Mouse (Mus musculus): ENCODE data around the gene Tspan5. TPM values are rescaled to one million over a fixed set of nuclear protein-coding genes. Genes with fewer than 3 reads are reported as not detected.

The Tspan5 gene
- 11.6 and 11.7 TPM in 2 replicates for polyA plus RNA-seq (2015; fragmentation: Nextera tagmentation; extraction: Ambion mirVana)

DNA sequence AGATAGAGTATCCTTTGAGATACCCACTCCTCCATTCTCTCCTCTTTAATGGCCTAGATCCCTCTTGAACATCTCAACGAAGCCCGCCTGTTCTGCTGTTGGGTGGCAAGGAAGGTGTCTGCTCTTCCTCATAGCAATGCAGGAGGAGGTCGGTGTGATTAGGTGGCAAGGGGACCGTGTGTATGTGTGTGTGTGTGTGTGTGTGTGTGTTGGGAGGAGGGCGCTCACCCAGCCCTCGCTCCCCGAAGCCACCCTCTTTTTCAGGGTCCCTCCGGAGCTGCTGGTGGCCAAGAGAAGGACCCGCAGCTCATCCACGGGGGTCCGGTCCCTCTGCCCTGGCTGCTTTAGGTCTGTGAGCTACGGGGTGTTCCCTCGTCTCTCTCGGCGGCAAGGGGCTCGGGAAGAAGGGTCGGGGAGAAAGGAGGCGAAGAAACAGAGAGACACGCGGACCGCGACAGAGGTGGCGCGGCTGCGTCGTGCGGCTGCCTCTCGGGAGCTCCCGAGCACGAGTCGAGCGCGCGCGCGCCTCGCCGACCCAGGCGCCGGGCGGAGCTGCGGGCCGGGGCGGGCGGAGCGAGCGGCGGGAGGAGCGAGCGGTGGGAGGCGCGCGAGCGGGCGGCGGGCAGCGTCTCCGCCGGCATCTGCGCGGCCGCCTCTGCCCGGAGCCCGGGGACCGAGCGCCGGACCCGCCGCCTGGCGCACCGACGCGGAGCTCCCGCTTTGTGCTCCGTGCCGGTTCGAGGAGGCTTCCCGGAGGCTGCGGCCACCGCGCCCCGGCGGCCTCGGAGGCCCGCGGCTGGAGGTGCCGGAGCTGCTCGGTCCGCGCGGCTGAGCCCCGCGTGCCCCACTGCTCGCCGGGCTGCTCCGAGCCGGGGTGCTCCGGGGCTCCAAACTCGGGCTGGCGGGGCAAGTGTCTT, at the start of gene Tspan5:
Gene Tspan5 (plus strand): TSS at position 547 of the 917 bp plus-strand sequence.

Other genes with a start within 250 kb of the Tspan5 start
- gene Eif4e, start 216.0 kb upstream of the Tspan5 start, polyA plus RNA-seq (2015; fragmentation: Nextera tagmentation; extraction: Ambion mirVana) = 166 and 198 TPM in 2 replicates